Mouse (Mus musculus): ENCODE data around the gene Il17f. TPM values are rescaled to one million over a fixed set of nuclear protein-coding genes. Genes with fewer than 3 reads are reported as not detected.
"Not testable (repeated sequence)": the region's sequence is repeated elsewhere in the genome, so short reads cannot be mapped to it uniquely, and the experiment has no call there.

Gene Il17f
- not detected for total RNA-seq (2021)
- long read RNA-seq, experiment 1: 0 reads
- long read RNA-seq, experiment 2: 0 reads

DNA sequence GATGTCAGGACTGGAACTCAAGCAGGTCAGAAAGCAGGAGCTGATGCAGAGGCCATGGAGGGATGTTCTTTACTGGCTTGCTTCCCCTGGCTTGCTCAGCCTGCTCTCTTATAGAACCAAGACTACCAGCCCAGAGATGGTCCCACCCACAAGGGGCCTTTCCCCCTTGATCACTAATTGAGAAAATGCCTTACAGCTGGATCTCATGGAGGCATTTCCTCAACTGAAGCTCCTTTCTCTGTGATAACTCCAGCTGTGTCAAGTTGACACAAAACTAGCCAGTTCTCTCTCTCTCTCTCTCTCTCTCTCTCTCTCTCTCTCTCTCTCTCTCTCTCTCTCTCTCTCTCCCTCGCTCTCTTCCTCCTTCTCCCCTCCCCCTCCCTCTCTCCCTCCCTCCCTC is at the start of gene Il17f:
TSS of gene Il17f (minus strand) at position 101 of the 400 bp plus-strand sequence.
- DNase-seq (ENCODE audit: low spot score in 2 of 2): not testable (repeated sequence)

DNA sequence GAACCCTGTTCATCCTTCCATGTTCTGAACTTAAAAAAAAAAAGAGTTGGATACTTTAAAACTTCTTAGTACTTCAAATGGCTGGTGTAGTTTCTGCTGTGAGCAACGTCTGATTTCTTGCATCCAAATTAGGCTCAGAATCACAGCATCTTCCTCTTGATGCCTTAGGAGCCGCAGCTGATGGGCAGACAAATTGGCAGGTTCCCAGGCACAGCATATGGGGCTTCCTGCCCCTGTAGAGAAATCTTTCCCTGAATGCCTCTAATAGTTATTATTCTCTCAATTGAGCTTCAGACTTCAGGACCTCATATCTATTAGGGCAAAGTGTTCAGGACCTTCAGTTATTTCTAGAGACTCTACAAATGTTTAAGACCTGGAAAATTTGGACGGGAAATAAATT is 49.5 kb upstream of the Il17f start:
- DNase-seq (ENCODE audit: low spot score in 2 of 2): no peak

DNA sequence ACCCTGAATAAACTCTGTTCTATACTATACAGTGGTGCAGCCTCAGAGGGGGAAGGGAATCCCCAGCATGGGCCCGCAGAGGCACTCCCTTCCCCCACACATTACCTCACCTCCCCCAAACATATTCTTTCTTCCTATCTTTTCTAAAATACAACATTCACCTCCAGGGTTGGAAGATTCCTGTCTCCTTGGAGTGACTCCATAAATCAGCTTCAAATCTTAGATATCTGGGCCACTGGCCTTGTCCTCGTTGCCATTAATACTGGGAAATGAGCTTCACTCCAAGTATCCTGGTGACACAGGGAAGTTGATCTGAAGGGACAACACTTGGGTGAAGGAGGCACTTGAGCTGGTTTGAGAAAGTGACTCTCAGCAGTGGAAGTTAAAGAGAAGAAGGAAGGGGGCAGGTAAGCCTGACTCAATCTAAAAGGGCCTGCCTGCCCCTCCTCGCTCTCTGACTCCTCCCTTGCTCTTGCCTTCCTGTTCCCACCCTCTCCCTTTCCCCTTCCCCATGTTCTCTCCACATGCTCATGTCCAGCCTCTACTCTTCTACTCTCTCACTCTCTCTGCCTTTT is 46.2 kb upstream of the Il17f start:
- no peak for DNase-seq (ENCODE audit: low spot score in 2 of 2)

DNA sequence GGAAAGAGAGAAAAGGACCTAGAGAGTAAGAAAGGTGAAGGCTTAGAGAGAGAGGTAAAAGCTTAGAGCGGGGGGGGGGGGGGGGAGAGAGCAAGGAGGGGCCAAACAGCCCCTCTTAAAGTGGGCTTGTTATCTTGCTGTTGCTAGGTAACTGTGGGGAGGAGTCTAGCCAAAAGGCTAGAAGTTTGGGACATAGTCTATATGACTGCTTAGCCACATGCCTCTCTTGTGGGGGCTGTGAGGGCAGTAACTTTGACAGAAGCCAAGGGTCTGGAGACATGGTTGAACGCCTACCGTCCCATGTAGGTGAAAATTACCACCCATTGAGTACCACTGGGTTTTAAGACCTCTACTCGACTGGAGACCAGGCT is 42.7 kb upstream of the Il17f start:
- DNase-seq (ENCODE audit: low spot score in 2 of 2): no peak

DNA sequence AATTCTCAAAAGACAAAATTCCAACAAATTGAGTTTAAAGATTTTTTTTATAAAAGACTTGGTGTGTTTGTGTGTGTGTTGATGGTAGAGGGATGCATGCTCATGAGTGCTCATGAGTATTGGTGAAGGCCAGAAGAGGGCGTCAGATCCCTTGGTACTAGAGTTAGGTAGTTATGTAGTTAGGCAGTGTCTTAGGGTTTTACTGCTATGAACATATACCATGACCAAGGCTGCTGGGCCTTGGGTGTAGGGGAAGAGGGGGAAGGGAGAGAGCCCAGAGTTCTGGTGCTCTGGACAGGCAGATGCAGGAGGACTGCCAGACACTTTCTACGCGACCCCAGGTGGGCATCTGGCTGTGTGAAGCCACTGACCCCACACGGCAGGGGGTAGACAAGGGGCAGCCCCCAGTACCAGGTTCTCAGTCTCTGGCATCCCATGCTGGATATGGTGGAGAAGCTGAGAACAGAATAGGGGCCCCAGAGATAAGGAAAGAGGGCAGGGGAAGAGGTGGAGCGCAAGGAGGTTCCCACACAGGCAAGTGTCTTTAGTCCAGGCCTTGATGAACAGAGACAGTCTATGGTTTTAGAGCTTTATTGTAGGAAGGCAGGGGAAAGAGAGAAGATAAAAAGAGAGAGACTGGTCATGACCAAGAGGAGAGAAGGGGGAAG is 42.2 kb upstream of the Il17f start:
- no peak for DNase-seq (ENCODE audit: low spot score in 2 of 2)

DNA sequence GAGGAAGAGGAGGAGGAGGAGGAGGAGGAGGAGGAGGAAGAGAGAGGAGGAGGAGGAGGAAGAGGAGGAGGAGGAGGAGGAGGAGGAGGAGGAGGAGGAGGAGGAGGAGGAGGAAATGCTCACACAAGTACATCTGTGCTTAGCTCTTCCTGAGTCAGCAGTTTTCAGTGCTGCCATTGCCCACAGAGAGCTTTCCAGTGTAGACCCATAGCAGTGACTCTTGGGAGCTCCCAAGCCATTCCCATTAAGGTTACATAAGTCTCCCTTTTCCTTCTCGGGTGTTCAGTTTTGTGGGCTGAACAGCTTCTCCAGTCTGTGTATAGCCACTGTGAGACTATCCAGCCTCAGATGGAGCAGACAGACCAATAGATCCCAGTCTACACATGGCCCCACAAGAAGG is 40.1 kb upstream of the Il17f start:
- no peak for DNase-seq (ENCODE audit: low spot score in 2 of 2)

DNA sequence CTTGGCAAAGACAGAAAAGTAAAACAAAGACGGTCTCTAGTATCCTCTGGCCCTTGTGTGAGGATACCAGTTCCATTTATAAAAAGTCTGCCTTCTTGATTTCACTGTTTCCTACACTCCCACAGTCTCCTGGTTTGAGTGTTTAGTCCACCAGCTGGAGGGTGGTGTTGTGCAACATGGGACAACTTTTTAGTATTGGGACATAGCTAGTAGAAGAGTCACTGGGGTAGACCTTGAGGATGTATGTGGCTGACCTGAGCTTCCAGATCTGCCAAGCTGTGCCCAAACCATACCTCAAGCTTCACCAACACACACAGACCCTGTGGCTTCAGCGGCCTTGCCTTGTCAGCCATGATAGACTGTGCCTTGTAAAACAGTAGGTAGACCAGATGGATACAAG is 37.6 kb upstream of the Il17f start:
- no peak for DNase-seq (ENCODE audit: low spot score in 2 of 2)

DNA sequence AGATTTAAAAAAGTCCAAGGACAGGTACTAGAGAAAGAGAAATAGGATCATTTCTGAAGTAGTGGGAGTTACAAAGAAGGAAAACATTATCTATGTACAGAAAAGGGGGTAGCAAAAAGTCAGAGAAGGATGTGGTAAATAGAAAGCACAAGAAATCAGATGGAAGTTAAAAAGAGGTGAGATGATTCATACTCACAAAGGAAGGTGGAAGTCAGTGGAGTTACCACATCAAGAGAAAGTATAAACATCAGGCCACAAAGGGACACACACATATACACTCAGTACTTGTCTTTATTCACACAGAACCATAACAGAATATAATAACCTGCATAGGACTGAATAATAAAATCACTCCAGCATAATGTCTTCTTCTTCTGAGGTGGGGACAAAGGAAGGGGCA is 34.6 kb upstream of the Il17f start:
- DNase-seq (ENCODE audit: low spot score in 2 of 2): no peak

DNA sequence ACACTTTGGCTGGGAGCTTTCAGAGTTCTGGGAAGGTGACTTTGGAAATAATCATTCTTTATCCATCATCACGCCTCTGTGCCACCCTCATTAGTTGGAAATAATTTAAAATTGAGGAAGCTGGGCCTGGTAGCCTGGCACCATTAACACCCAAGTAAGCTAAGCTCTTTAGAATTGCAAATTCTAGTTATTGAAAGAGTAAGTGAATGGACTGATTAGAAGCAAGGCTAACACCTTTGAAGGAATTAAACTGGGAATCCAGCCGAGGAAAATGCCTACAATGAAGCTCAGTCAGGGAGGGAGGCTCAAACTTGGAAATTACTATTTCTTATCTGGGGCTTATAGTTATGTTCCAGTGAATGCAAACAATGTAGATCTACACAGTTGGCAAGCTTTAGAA is 33.5 kb upstream of the Il17f start:
- DNase-seq (ENCODE audit: low spot score in 2 of 2): no peak

DNA sequence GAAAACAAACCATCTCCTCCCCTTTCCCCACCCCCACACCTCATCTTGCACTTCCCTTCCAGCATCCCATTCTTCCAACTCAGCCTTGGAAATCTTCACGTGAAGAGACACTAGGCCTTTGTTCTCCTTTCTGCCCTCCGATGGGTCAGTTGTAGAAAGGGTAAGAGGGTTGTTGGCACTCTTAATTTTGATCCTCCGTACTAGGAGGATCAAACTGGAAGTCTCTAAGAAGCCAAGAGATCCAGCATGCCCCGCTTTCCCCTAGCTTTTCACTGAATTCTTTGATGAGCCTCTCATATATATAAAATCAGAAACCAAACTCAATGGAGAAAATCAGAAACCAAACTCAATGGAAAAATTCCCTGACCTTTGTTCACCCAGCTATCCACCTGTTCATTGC is 33.1 kb upstream of the Il17f start:
- DNase-seq (ENCODE audit: low spot score in 2 of 2): no peak

DNA sequence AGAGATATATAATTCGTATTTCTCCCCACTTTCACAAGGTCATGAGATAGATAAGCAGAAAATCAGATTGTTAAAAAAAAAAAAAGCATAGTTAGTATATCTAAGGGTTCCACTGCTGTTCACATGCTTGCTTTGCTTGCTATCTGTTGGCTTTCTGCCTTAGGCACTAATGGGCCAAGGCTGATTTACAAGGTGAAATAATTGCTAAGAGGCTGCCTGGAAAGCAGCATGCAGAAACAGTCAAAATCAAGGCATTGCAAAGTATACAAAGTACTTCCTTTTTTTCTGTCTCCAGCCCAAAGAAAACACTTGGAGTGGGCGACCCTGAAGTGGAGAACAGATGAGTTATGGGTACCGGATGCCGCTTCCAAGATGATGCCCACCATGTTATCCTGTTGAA is 30.5 kb upstream of the Il17f start:
- DNase-seq (ENCODE audit: low spot score in 2 of 2): no peak

DNA sequence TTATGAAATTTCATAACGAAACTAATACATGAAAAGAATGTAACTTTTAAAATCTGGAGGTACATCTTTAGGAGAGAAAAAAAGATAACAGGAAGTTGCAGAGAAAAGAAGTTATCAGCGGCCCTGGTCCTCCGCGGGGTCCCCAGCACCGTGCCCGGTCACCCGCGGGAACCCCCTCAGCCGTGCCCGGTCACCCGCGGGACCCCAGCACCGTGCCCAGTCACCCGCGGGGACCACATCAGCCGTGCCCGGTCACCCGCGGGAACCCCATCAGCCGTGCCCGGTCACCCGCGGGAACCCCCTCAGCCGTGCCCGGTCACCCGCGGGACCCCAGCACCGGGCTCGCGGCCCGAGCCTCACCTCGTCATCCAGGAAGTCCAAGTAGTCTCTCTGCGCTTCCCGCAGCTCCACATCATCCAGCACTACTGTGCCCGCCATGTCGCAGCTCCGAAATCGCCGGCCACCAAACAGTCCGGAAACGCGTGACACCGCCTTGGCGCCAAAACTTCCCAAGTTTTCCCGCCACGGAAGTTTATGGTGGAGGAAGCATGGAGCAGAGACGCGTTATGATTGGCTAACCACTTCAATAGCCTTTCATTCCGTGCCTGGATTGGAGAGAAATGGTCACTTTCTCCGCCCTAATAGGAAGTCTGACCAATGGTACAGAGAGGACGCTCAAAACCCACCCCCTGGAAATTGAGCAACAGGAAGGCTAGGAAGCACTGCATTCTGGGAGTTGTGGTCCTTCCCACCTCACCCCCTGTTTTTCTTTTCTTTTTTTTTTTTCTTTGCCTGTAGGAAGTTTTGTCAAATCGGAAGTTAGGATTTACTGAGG is 29.6 kb upstream of the Il17f start, which contains the start of gene Mcm3:
TSS of gene Mcm3 (minus strand) at position 542 of the 835 bp plus-strand sequence.
- DNase-seq (ENCODE audit: low spot score in 2 of 2): peak; percentile 75 to 88

DNA sequence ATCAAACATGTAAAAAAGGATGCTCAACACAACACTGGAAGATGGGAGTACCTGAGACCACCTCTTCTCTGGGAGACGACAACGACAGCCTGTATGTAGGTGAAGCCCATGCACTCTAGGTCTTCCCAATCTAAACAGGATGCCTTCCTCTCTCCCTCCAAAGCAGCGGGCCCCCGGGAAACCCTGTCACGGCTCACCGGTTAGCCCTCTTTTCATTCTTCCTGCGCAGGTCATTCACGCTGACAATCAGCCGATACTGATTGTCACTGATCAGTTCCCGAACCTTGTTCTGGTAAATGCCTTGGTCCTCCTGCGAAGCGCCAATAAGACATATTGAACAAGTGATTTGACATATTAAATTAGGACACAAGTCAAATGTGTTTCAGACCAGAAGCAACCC is 27.2 kb upstream of the Il17f start:
- no peak for DNase-seq (ENCODE audit: low spot score in 2 of 2)

DNA sequence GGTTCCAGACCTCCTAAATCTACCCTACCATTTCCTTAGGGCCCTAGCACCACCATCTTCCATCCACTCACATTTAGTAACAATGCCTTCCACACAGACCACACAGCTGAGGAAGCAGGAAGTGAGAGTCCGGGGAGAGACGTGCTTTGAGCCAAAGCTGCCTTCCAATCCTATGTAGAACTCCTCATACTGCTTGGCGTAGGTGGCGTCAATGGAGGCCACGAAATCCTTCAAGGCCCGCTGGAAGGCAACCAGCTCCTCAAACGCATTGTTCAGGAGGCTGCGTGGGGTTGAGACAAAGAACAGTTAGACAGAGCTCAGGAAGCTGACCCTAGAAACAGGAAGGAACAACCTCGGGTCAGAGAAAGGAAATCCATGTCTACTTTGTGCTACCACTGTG is 26.8 kb upstream of the Il17f start:
- DNase-seq (ENCODE audit: low spot score in 2 of 2): no peak

DNA sequence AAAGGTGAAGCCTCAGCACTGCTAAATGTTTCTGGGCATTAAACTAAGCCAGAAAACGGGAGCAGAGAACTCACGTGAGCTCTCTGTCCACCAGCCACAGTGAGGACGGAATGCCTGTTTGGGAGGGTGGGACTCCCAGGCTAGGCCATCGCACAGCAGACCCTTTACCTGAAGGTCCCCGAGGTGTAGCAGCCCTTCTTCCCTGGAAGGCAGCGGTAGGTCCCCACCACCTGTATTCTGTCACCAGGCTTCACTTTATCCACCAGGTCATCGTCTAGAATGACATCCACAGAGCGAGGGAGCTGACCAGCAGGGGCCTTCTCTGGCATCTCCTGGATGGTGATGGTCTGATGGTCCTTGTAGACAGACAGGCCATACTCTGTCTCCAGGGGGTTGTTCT is 24.1 kb upstream of the Il17f start:
- DNase-seq (ENCODE audit: low spot score in 2 of 2): no peak

DNA sequence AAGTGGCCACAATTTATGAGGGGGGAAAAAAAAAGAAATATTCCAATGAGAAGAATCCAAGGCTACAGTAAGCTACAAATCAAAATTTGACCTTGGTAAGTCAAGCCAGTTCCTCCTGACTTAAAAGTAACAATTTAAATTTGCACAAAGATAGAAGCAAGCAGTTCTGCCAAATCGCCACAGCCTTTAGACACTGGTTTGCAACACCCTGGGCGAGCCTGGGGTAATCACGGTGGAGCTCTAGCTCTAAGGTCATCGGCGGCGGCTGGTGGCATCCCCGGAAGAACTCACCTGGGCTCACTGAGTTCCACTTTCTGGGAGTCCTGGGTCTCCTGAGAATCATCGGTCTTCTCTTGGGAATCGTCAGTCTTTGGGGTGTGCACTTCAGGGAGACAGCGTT is 14.1 kb upstream of the Il17f start:
- no peak for DNase-seq (ENCODE audit: low spot score in 2 of 2)

DNA sequence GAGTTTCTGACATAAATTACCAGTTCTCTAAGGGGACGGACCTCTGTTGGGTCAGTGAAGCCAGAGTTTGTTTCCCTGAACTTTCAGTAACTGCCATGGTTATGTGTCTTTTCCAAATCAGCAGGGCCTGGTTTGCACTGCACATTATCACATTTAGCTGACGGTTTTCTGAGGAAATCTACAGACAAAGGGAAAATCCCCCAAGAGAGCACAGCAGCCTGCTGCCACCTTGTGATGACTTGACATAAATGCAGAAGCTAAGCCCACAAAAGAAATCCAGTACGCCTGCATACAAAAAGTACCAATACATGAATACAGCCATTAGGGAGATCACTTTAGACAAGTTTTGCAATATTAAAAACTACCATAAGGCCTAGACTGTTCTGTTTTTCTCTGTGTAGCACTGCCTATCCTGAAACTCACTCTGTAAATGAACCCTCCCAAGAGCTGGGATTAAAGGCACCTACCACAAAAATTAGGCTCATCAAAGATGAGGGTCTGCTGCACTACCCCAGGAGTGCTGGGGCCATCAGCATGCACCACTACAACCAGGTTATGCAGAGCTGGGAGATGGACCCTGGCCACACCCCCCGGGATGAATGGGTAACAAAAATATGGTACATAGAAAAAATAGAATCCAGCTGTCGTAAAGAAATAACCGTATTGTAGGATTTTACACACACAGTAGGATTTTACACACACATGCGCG is 11.4 kb upstream of the Il17f start:
- no peak for DNase-seq (ENCODE audit: low spot score in 2 of 2)

DNA sequence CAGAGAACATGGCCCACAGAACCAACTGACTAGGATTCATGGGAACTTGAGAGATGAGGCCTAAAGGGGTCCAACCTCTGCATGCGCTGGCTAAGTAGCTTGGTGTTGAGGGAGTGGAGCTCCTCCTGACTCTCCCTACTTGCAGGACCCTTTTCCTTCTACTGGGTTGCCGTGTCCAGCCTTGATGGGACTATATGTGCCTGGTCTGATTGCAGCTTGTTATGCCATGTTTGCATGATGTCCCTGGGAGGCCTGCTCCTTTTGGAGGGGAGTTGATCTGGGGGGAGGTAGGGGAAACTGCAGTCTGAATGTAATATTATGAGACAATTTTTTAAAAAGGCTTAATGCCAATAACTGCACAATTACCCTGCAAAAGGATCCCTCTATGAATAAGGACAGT is 10.9 kb upstream of the Il17f start:
- DNase-seq (ENCODE audit: low spot score in 2 of 2): no peak

DNA sequence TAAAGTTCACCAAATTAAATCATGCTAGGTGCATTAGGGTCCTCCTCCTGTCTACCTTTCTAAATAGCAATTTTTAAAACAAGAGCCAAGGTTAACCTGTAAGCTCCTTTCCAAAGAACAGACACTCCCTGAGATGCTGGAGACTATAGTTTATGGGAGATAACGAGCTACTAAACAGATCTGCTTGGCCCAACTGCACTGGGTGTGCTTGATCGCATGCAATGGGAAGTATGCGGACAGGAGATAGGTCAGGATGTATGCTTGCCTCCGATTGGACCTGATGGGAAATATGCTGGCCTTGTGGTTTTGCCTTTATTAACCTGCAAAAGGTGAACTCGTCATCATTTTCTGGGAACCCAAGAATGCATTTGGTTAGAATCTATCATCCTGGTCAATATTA is 4.8 kb upstream of the Il17f start:
- no peak for DNase-seq (ENCODE audit: low spot score in 2 of 2)

DNA sequence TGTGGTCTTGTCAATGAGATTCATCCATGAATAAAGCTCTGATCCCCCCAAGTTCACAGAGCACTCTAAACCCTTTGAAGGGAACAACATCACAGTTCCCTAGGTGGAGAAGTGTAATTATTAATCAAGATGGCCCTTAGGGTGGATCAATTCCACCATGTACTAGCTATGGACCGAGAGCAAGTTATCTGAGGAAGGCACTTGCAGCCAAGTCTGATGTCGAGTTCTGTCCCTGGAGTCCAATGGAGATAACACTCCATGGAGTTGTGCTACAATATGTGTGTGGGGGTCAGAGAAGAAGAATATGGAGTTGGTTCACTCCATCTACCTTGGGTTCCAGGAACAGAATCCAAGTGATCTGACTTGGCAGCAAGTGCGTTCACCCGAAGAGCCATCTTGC is 4.3 kb upstream of the Il17f start:
- DNase-seq (ENCODE audit: low spot score in 2 of 2): no peak

DNA sequence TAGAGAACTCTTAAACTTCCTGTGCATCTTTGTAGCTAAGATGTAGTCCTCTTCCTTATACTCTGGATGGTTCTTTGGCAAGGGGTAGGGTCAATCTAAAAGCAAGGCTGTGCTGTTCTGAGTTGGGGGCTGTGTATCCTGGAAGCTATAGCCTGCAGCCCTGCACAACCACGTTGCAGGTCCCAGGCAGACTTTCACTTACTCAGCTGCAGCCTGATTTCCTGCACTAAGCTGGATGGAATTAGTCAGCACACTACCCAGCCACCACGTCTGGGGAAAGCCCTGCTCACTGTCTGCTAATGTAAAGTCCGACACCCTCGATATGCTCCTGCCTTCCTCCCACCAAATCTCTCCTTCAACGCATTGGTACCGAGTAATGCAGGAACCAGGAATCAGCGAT is 997 bp upstream of the Il17f start:
- DNase-seq (ENCODE audit: low spot score in 2 of 2): no peak

DNA sequence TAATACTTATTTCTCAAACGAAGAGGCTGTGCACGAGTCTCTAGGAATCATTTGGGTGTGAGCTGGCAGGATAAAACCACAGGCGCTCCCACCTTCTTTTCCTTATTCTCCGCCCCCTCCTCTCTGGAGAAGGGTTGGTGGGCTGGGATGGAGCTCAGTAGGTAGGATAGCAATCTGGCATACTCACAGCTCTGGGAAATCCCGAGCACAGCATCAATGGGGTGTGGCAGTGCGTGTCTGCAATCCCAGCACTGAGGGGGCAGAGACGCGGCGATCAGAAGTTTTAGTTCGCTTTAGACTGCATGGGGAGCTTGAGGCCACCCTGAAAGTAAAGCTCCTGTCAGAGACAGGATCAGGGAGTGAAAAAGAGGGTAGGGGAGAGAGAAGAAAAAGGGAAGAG is 2.0 kb downstream of the Il17f start:
- DNase-seq (ENCODE audit: low spot score in 2 of 2): no peak

Measured in gastrocnemius, postnatal 4 days (tissue).